Mouse (Mus musculus): ENCODE data around the gene Vps39. TPM values are rescaled to one million over a fixed set of nuclear protein-coding genes. Genes with fewer than 3 reads are reported as not detected.

The Vps39 gene
- polyA plus RNA-seq, 1 experiment from 2014 or later = 18.1 TPM

- Histone ChIP-seq H3K9ac (ENCODE audit: low read depth, low read length) (no peak overlapping the region), H3K36me3 (ENCODE audit: control insufficient read depth, insufficient read depth, low read length) (no peaks in the 10 kb centered on the region), H3K27me3 (replicated peaks; ENCODE audit: control insufficient read depth, insufficient read depth, low read length) (no peaks in the 10 kb centered on the region), H3K4me2 (ENCODE audit: low read depth, low read length) (no peak overlapping the region), H3K4me1 (ENCODE audit: control insufficient read depth, insufficient read depth, low read length) (no peaks in the 10 kb centered on the region), H3K4me3 (ENCODE audit: low read length) (no peak overlapping the region), H3K9me3 (ENCODE audit: control insufficient read depth, low read length) (no peaks in the 10 kb centered on the region), H3K27ac (ENCODE audit: low read length) (no peak overlapping the region)
- no peak for ATAC-seq
- WGBS = 84% methylated on average over 5 of the region's 5 CpGs
These were observed 68.8 kb downstream of the Vps39 start for GRCm38 (mm10) chr2:120284094-120284493.

- 45% methylated on average over 6 of the region's 6 CpGs for WGBS
- Histone ChIP-seq H3K36me3 (ENCODE audit: control insufficient read depth, insufficient read depth, low read length) (no peaks in the 10 kb centered on the region), H3K4me2 (ENCODE audit: low read depth, low read length) (no peak overlapping the region), H3K4me3 (ENCODE audit: low read length) (no peak overlapping the region), H3K27me3 (replicated peaks; ENCODE audit: control insufficient read depth, insufficient read depth, low read length) (no peaks in the 10 kb centered on the region), H3K9me3 (ENCODE audit: control insufficient read depth, low read length) (no peaks in the 10 kb centered on the region), H3K4me1 (ENCODE audit: control insufficient read depth, insufficient read depth, low read length) (no peaks in the 10 kb centered on the region), H3K9ac (ENCODE audit: low read depth, low read length) (no peak overlapping the region), H3K27ac (ENCODE audit: low read length) (no peak overlapping the region)
- ATAC-seq = no peak
These were observed 69.4 kb downstream of the Vps39 start for GRCm38 (mm10) chr2:120283550-120283949.

- H3K4me3 ChIP-seq (ENCODE audit: low read length) = no peak overlapping the region
- H3K27me3 ChIP-seq (replicated peaks; ENCODE audit: control insufficient read depth, insufficient read depth, low read length) = no peaks in the 10 kb centered on the region
- H3K4me2 ChIP-seq (ENCODE audit: low read depth, low read length) = no peak overlapping the region
- ATAC-seq = no peak
- H3K9ac ChIP-seq (ENCODE audit: low read depth, low read length) = no peak overlapping the region
- no peaks in the 10 kb centered on the region for H3K4me1 ChIP-seq (ENCODE audit: control insufficient read depth, insufficient read depth, low read length)
- no peaks in the 10 kb centered on the region for H3K9me3 ChIP-seq (ENCODE audit: control insufficient read depth, low read length)
- no peak overlapping the region for H3K27ac ChIP-seq (ENCODE audit: low read length)
- WGBS = 62% methylated on average over 3 of the region's 3 CpGs
- no peaks in the 10 kb centered on the region for H3K36me3 ChIP-seq (ENCODE audit: control insufficient read depth, insufficient read depth, low read length)
These were observed 71.7 kb downstream of the Vps39 start for GRCm38 (mm10) chr2:120281221-120281620.

- no peak overlapping the region for H3K4me3 ChIP-seq (ENCODE audit: low read length)
- H3K27ac ChIP-seq (ENCODE audit: low read length) = no peak overlapping the region
- no peaks in the 10 kb centered on the region for H3K4me1 ChIP-seq (ENCODE audit: control insufficient read depth, insufficient read depth, low read length)
- no peak overlapping the region for H3K9ac ChIP-seq (ENCODE audit: low read depth, low read length)
- WGBS = 16% methylated on average over 8 of the region's 8 CpGs
- no peaks in the 10 kb centered on the region for H3K27me3 ChIP-seq (replicated peaks; ENCODE audit: control insufficient read depth, insufficient read depth, low read length)
- no peaks in the 10 kb centered on the region for H3K36me3 ChIP-seq (ENCODE audit: control insufficient read depth, insufficient read depth, low read length)
- H3K4me2 ChIP-seq (ENCODE audit: low read depth, low read length) = no peak overlapping the region
- ATAC-seq = no peak
- no peaks in the 10 kb centered on the region for H3K9me3 ChIP-seq (ENCODE audit: control insufficient read depth, low read length)
These were observed 73.0 kb downstream of the Vps39 start for GRCm38 (mm10) chr2:120279961-120280360.

- no peak overlapping the region for H3K9ac ChIP-seq (ENCODE audit: low read depth, low read length)
- ATAC-seq = no peak
- H3K4me3 ChIP-seq (ENCODE audit: low read length) = no peak overlapping the region
- H3K36me3 ChIP-seq (ENCODE audit: control insufficient read depth, insufficient read depth, low read length) = no peaks in the 10 kb centered on the region
- H3K9me3 ChIP-seq (ENCODE audit: control insufficient read depth, low read length) = no peaks in the 10 kb centered on the region
- no peaks in the 10 kb centered on the region for H3K27me3 ChIP-seq (replicated peaks; ENCODE audit: control insufficient read depth, insufficient read depth, low read length)
- WGBS = 75% methylated on average over 4 of the region's 4 CpGs
- no peaks in the 10 kb centered on the region for H3K4me1 ChIP-seq (ENCODE audit: control insufficient read depth, insufficient read depth, low read length)
- H3K27ac ChIP-seq (ENCODE audit: low read length) = no peak overlapping the region
- H3K4me2 ChIP-seq (ENCODE audit: low read depth, low read length) = no peak overlapping the region
These were observed 76.0 kb downstream of the Vps39 start for GRCm38 (mm10) chr2:120276951-120277350.

GRCm38 (mm10) chr2:120268635-120269034 lies 84.3 kb downstream of the Vps39 start:
- no peaks in the 10 kb centered on the region; the same call in 1 of the 2 replicates for H3K9me3 ChIP-seq (ENCODE audit: control insufficient read depth, low read length)
- H3K4me3 ChIP-seq (ENCODE audit: low read length) = peak overlapping the region; percentile 4; the same call in 1 of the 2 replicates
- H3K27ac ChIP-seq (ENCODE audit: low read length) = no peak overlapping the region

More at GRCm38 (mm10) chr2:120268635-120269034, 84.3 kb downstream of the Vps39 start:
- no peak overlapping the region; the same call in 1 of the 2 replicates for H3K4me2 ChIP-seq (ENCODE audit: low read depth, low read length)
- WGBS = 5% methylated on average over 9 of the region's 9 CpGs
- H3K9ac ChIP-seq (ENCODE audit: low read depth, low read length) = no peak overlapping the region
- no peaks in the 10 kb centered on the region for H3K27me3 ChIP-seq (replicated peaks; ENCODE audit: control insufficient read depth, insufficient read depth, low read length)
- H3K36me3 ChIP-seq (ENCODE audit: control insufficient read depth, insufficient read depth, low read length) = no peaks in the 10 kb centered on the region
- H3K4me1 ChIP-seq (ENCODE audit: control insufficient read depth, insufficient read depth, low read length) = no peaks in the 10 kb centered on the region
- no peak; the same call in 1 of the 2 replicates for ATAC-seq

Other genes with a start within 250 kb of the Vps39 start
- gene Ehd4, start 198.5 kb downstream of the Vps39 start, polyA plus RNA-seq (2015; fragmentation: Nextera tagmentation; extraction: Ambion mirVana) = 46.0 and 51.7 TPM in 2 replicates
- 0.02 TPM in 2 replicates for gene Pla2g4e, start 107.8 kb downstream of the Vps39 start, polyA plus RNA-seq (2015; fragmentation: Nextera tagmentation; extraction: Ambion mirVana)
- 0.06 TPM in 1 of 2 replicates, not detected in the other for gene Pla2g4d, start 63.9 kb downstream of the Vps39 start, polyA plus RNA-seq (2015; fragmentation: Nextera tagmentation; extraction: Ambion mirVana)
- gene Pla2g4f, start 39.0 kb downstream of the Vps39 start, polyA plus RNA-seq (2015; fragmentation: Nextera tagmentation; extraction: Ambion mirVana) = 0.64 and 0.70 TPM in 2 replicates
- gene Ganc, start 50.8 kb upstream of the Vps39 start, polyA plus RNA-seq (2015; fragmentation: Nextera tagmentation; extraction: Ambion mirVana) = 8.8 and 10.3 TPM in 2 replicates
- gene Tmem87a, start 51.0 kb upstream of the Vps39 start, polyA plus RNA-seq (2015; fragmentation: Nextera tagmentation; extraction: Ambion mirVana) = 7.3 and 8.6 TPM in 2 replicates
- gene Capn3, start 102.9 kb upstream of the Vps39 start, polyA plus RNA-seq (2015; fragmentation: Nextera tagmentation; extraction: Ambion mirVana) = 0.77 and 0.92 TPM in 2 replicates
- gene Zfp106, start 210.7 kb upstream of the Vps39 start, polyA plus RNA-seq (2015; fragmentation: Nextera tagmentation; extraction: Ambion mirVana) = 36.2 and 37.0 TPM in 2 replicates
- 54.6 and 55.8 TPM in 2 replicates for gene Snap23, start 214.5 kb upstream of the Vps39 start, polyA plus RNA-seq (2015; fragmentation: Nextera tagmentation; extraction: Ambion mirVana)

All from intestine, embryonic 16.5 days (tissue).